Mouse (Mus musculus) ES-E14 (cell line): Measurements from ENCODE around the gene Tyrobp.

ENCODE experiments used
- CHD2 ChIP-seq: IDR thresholded peaks from 2 replicates; pipeline ENCODE4 v1.6.1; 2014; ENCODE audit warnings: mild to moderate bottlenecking, low read depth, low read length, inconsistent platforms
- MAFK ChIP-seq: IDR thresholded peaks from 2 replicates; pipeline ENCODE4 v1.6.1; 2014; ENCODE audit warnings: mild to moderate bottlenecking, low read depth, low read length, inconsistent platforms; ENCODE audit not compliant: insufficient read depth
- ZC3H11A ChIP-seq: IDR thresholded peaks from 2 replicates; pipeline ENCODE4 v1.6.1; 2012; ENCODE audit warnings: low read depth, mild to moderate bottlenecking, inconsistent platforms, low read length, borderline replicate concordance

DNA sequence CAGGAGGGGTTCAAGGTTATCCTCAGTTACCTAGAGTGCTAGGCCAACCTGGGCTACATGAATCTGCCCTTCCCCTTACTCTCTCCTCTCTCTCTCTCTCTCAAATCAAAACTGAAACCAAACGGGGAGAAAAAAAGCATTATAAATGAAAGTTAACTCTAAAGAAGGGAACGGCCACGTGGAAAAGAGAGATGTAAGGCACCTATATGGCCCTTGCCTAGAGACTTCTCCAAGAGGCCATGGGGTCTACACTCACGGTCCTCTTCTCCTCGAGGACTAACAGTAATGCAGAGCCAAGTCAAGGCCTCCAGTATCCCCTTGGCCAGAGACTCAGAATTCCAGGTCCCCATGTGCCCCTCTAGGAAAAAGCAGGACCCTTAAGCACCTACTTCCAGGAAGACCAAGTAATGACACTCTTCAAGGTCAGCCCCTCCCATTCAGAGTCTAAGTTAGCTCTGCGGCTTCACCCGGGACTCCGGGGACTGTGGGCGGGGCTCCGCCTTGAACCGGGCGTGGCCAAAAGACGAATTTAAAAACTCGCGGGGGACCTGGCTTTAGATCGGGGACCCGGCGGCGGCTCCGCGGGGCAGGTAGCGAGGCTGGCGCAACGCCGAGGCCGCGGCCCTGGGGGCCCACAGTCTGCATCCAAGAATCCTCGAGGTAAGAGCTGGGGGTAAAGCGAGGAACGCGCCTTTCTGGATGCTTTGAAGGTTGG lies 7.8 kb downstream of the Tyrobp start, which contains the start of gene Nfkbid:
- TF ChIP-seq CHD2 (no peak), ZC3H11A (no peak), MAFK (no peak)
